Mouse (Mus musculus): ENCODE data around the gene Ppp1r27. TPM values are rescaled to one million over a fixed set of nuclear protein-coding genes. Genes with fewer than 3 reads are reported as not detected.

The Ppp1r27 gene
- polyA plus RNA-seq, 1 experiment from 2014 or later: 0.57 TPM

GRCm38 (mm10) chr11:120576365-120576981 lies 25.5 kb upstream of the Ppp1r27 start:
- 77% methylated on average over 3 of the region's 3 CpGs for WGBS
- Histone ChIP-seq H3K4me1 (ENCODE audit: insufficient read depth, low read length) (peaks cover 45% of the 10 kb centered on the region), H3K36me3 (ENCODE audit: insufficient read depth, low read length) (peaks cover 29% of the 10 kb centered on the region), H3K9ac (replicated peaks; ENCODE audit: low read length) (no peak overlapping the region), H3K27me3 (ENCODE audit: insufficient read depth, low read length) (no peaks in the 10 kb centered on the region), H3K9me3 (ENCODE audit: low read length) (no peaks in the 10 kb centered on the region), H3K4me2 (replicated peaks; ENCODE audit: low read depth, low read length) (no peak overlapping the region), H3K4me3 (ENCODE audit: low read length) (no peak overlapping the region), H3K27ac (ENCODE audit: low read length) (peak overlapping the region; percentile 65; the same call in 1 of the 2 replicates)
- no peak for ATAC-seq (ENCODE audit: low FRiP score, low TSS enrichment)

GRCm38 (mm10) chr11:120575940-120576339 lies 25.0 kb upstream of the Ppp1r27 start:
- Histone ChIP-seq H3K27ac (ENCODE audit: low read length) (peak overlapping the region; percentile 37; the same call in 1 of the 2 replicates), H3K4me3 (ENCODE audit: low read length) (no peak overlapping the region), H3K36me3 (ENCODE audit: insufficient read depth, low read length) (peaks cover 35% of the 10 kb centered on the region), H3K4me2 (replicated peaks; ENCODE audit: low read depth, low read length) (no peak overlapping the region), H3K9me3 (ENCODE audit: low read length) (no peaks in the 10 kb centered on the region), H3K9ac (replicated peaks; ENCODE audit: low read length) (no peak overlapping the region), H3K27me3 (ENCODE audit: insufficient read depth, low read length) (no peaks in the 10 kb centered on the region), H3K4me1 (ENCODE audit: insufficient read depth, low read length) (peaks cover 50% of the 10 kb centered on the region)
- no peak for ATAC-seq (ENCODE audit: low FRiP score, low TSS enrichment)

GRCm38 (mm10) chr11:120575046-120575445 lies 24.1 kb upstream of the Ppp1r27 start:
- ATAC-seq (ENCODE audit: low FRiP score, low TSS enrichment): no peak
- Histone ChIP-seq H3K9ac (replicated peaks; ENCODE audit: low read length) (peak overlapping the region; percentile 93; the same call in 1 of the 2 replicates), H3K27ac (ENCODE audit: low read length) (no peak overlapping the region), H3K27me3 (ENCODE audit: insufficient read depth, low read length) (no peaks in the 10 kb centered on the region), H3K4me2 (replicated peaks; ENCODE audit: low read depth, low read length) (no peak overlapping the region), H3K36me3 (ENCODE audit: insufficient read depth, low read length) (peaks cover 43% of the 10 kb centered on the region), H3K9me3 (ENCODE audit: low read length) (no peaks in the 10 kb centered on the region), H3K4me3 (ENCODE audit: low read length) (no peak overlapping the region), H3K4me1 (ENCODE audit: insufficient read depth, low read length) (peaks cover 48% of the 10 kb centered on the region)
- 71% methylated on average over 2 of the region's 2 CpGs for WGBS

- Histone ChIP-seq H3K4me1 (ENCODE audit: insufficient read depth, low read length) (peaks cover 39% of the 10 kb centered on the region), H3K27me3 (ENCODE audit: insufficient read depth, low read length) (no peaks in the 10 kb centered on the region), H3K36me3 (ENCODE audit: insufficient read depth, low read length) (peaks cover 40% of the 10 kb centered on the region), H3K9ac (replicated peaks; ENCODE audit: low read length) (peak overlapping the region; percentile 93), H3K9me3 (ENCODE audit: low read length) (no peaks in the 10 kb centered on the region), H3K4me3 (ENCODE audit: low read length) (peak overlapping the region; percentile 86), H3K27ac (ENCODE audit: low read length) (no peak overlapping the region), H3K4me2 (replicated peaks; ENCODE audit: low read depth, low read length) (peak overlapping the region; percentile 74)
- WGBS: 39% methylated on average over 5 of the region's 5 CpGs
- no peak for ATAC-seq (ENCODE audit: low FRiP score, low TSS enrichment)
Observed at GRCm38 (mm10) chr11:120574278-120574600, 23.3 kb upstream of the Ppp1r27 start.

- ATAC-seq (ENCODE audit: low FRiP score, low TSS enrichment): peak; percentile 1; the same call in 1 of the 2 replicates
- Histone ChIP-seq H3K4me3 (ENCODE audit: low read length) (peak overlapping the region; percentile 86), H3K9me3 (ENCODE audit: low read length) (no peaks in the 10 kb centered on the region), H3K27ac (ENCODE audit: low read length) (peak overlapping the region; percentile 96), H3K27me3 (ENCODE audit: insufficient read depth, low read length) (no peaks in the 10 kb centered on the region), H3K4me1 (ENCODE audit: insufficient read depth, low read length) (peaks cover 34% of the 10 kb centered on the region), H3K9ac (replicated peaks; ENCODE audit: low read length) (peak overlapping the region; percentile 93), H3K4me2 (replicated peaks; ENCODE audit: low read depth, low read length) (peak overlapping the region; percentile 74), H3K36me3 (ENCODE audit: insufficient read depth, low read length) (peaks cover 35% of the 10 kb centered on the region)
- under 1% methylated on average over 23 of the region's 23 CpGs for WGBS
Observed at GRCm38 (mm10) chr11:120573585-120574277, 22.8 kb upstream of the Ppp1r27 start.

GRCm38 (mm10) chr11:120572752-120573584 lies 22.0 kb upstream of the Ppp1r27 start, which contains the start of gene P4hb:
TSS of gene P4hb (minus strand) at chr11:120573253.
- WGBS: under 1% methylated on average over 92 of the region's 94 CpGs
- Histone ChIP-seq H3K9ac (replicated peaks; ENCODE audit: low read length) (peak within 1 kb of the TSS; percentile 95), H3K4me2 (replicated peaks; ENCODE audit: low read depth, low read length) (peak within 1 kb of the TSS; percentile 74), H3K4me1 (ENCODE audit: insufficient read depth, low read length) (peaks cover 30% of the 10 kb centered on the region), H3K36me3 (ENCODE audit: insufficient read depth, low read length) (peaks cover 34% of the 10 kb centered on the region), H3K9me3 (ENCODE audit: low read length) (no peaks in the 10 kb centered on the region), H3K4me3 (ENCODE audit: low read length) (peak within 1 kb of the TSS; percentile 86), H3K27ac (ENCODE audit: low read length) (peak within 1 kb of the TSS; percentile 96), H3K27me3 (ENCODE audit: insufficient read depth, low read length) (no peaks in the 10 kb centered on the region)
- peak; percentile 97 for ATAC-seq (ENCODE audit: low FRiP score, low TSS enrichment)

- Histone ChIP-seq H3K4me3 (ENCODE audit: low read length) (peak overlapping the region; percentile 86), H3K4me1 (ENCODE audit: insufficient read depth, low read length) (peaks cover 27% of the 10 kb centered on the region), H3K27ac (ENCODE audit: low read length) (peak overlapping the region; percentile 96), H3K36me3 (ENCODE audit: insufficient read depth, low read length) (peaks cover 34% of the 10 kb centered on the region), H3K27me3 (ENCODE audit: insufficient read depth, low read length) (no peaks in the 10 kb centered on the region), H3K9ac (replicated peaks; ENCODE audit: low read length) (peak overlapping the region; percentile 95), H3K9me3 (ENCODE audit: low read length) (no peaks in the 10 kb centered on the region), H3K4me2 (replicated peaks; ENCODE audit: low read depth, low read length) (peak overlapping the region; percentile 66)
- ATAC-seq (ENCODE audit: low FRiP score, low TSS enrichment): peak; percentile 36
- 0% methylated on average over 23 of the region's 24 CpGs for WGBS
Observed at GRCm38 (mm10) chr11:120572417-120572751, 21.5 kb upstream of the Ppp1r27 start.

GRCm38 (mm10) chr11:120571754-120572416 lies 21.0 kb upstream of the Ppp1r27 start:
- peak overlapping the region; percentile 86 for H3K4me3 ChIP-seq (ENCODE audit: low read length)
- no peak for ATAC-seq (ENCODE audit: low FRiP score, low TSS enrichment)
- peak overlapping the region; percentile 96 for H3K27ac ChIP-seq (ENCODE audit: low read length)
- H3K9me3 ChIP-seq (ENCODE audit: low read length): no peaks in the 10 kb centered on the region
- peaks cover 36% of the 10 kb centered on the region for H3K36me3 ChIP-seq (ENCODE audit: insufficient read depth, low read length)
- H3K9ac ChIP-seq (replicated peaks; ENCODE audit: low read length): peak overlapping the region; percentile 95
- H3K27me3 ChIP-seq (ENCODE audit: insufficient read depth, low read length): no peaks in the 10 kb centered on the region
- H3K4me2 ChIP-seq (replicated peaks; ENCODE audit: low read depth, low read length): peak overlapping the region; percentile 66
- WGBS: 5% methylated on average over 11 of the region's 11 CpGs
- H3K4me1 ChIP-seq (ENCODE audit: insufficient read depth, low read length): peaks cover 26% of the 10 kb centered on the region

GRCm38 (mm10) chr11:120571122-120571521 lies 20.2 kb upstream of the Ppp1r27 start:
- ATAC-seq (ENCODE audit: low FRiP score, low TSS enrichment): no peak

More at GRCm38 (mm10) chr11:120571122-120571521, 20.2 kb upstream of the Ppp1r27 start:
- Histone ChIP-seq H3K9me3 (ENCODE audit: low read length) (no peaks in the 10 kb centered on the region), H3K9ac (replicated peaks; ENCODE audit: low read length) (peak overlapping the region; percentile 95), H3K4me1 (ENCODE audit: insufficient read depth, low read length) (peaks cover 26% of the 10 kb centered on the region), H3K27ac (ENCODE audit: low read length) (no peak overlapping the region), H3K27me3 (ENCODE audit: insufficient read depth, low read length) (no peaks in the 10 kb centered on the region), H3K36me3 (ENCODE audit: insufficient read depth, low read length) (peaks cover 44% of the 10 kb centered on the region), H3K4me3 (ENCODE audit: low read length) (peak overlapping the region; percentile 86), H3K4me2 (replicated peaks; ENCODE audit: low read depth, low read length) (peak overlapping the region; percentile 66)
- WGBS: 74% methylated on average over 3 of the region's 3 CpGs
